Mouse (Mus musculus): Measurements from ENCODE around the gene Rcn3. TPM values are rescaled to one million over a fixed set of nuclear protein-coding genes. Genes with fewer than 3 reads are reported as not detected.
A peak's percentile ranks its signal among the peaks of the same experiment; 100 is the strongest.
"Not testable (repeated sequence)": the region's sequence is repeated elsewhere in the genome, so short reads cannot be mapped to it uniquely, and the experiment has no call there.

The Rcn3 gene
- polyA plus RNA-seq, 1 experiment from 2014 or later: 302 TPM

DNA sequence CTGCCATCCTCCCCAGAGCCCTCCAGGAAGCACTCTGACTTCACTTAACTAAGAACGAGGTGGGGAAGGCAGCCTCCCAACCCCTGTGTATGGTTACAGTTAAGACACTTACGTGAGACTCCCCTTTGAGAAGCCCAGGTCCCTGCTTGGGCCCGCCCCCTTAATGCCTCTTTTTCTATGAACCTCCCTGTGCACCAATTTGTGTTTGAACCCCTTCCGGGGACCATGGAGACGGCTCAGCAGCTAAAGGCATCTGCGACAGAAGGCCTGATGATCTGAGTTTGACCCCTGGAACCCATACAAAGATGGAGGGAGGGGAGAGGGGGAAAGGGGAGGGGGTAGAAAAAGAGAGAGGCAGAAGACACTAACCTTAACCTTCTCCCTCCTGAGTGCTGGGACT, 14.4 kb upstream of the Rcn3 start:
- Histone ChIP-seq H3K9me3 (no peaks in the 10 kb centered on the region), H3K27ac (no peak overlapping the region), H3K9ac (no peak overlapping the region), H3K36me3 (no peaks in the 10 kb centered on the region), H3K4me3 (no peak overlapping the region), H3K27me3 (no peaks in the 10 kb centered on the region), H3K4me2 (replicated peaks) (no peak overlapping the region), H3K4me1 (peaks cover 21% of the 10 kb centered on the region)
- WGBS: 36% methylated on average over 6 of the region's 6 CpGs
- ATAC-seq (ENCODE audit: insufficient number of reproducible peaks, insufficient read depth, low FRiP score, low TSS enrichment): no peak

DNA sequence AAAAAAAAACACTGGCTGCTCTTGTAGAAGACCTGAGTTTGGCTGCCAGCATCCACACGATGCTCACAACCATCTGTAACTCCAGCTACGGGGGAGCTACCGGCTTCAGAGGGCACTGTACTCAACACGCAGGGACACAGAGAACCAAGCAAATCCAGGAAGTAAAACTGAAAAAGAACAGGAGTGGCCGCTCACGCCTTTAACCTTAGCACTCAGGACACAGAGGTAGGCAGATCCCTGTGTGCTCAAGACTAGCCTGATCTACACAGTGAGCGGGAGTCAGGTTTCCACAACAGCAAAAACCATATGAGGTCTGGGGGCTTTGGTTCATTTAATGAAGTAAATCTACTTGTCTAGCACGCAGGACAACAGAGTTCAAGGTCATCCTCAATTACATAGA, 13.5 kb upstream of the Rcn3 start:
- 72% methylated on average over 8 of the region's 8 CpGs for WGBS
- Histone ChIP-seq H3K27me3 (no peaks in the 10 kb centered on the region), H3K4me1 (peaks cover 21% of the 10 kb centered on the region), H3K9me3 (no peaks in the 10 kb centered on the region), H3K36me3 (no peaks in the 10 kb centered on the region), H3K9ac (no peak overlapping the region), H3K27ac (no peak overlapping the region), H3K4me2 (replicated peaks) (no peak overlapping the region), H3K4me3 (no peak overlapping the region)
- no peak for ATAC-seq (ENCODE audit: insufficient number of reproducible peaks, insufficient read depth, low FRiP score, low TSS enrichment)

DNA sequence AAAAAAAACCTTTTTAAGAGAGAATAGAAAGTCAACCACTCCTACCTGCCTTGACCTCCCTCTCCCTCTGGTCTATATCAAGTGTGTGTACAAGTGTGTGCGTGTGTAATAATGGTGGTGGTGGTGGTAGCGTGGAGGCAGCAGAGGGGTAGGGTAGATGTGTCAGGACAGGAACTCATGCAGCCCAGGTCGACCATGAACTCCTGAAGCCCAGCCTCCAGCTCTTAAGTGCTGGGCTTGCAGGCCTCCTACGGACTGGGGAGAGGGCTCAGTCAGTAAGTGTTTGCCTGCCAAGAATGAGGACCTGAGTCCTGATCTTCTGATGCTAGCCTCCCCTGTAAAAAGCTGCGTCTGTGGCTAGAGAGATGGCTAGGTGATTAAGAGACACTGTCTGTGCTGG, 12.9 kb upstream of the Rcn3 start:
- no peak overlapping the region for H3K27ac ChIP-seq
- H3K4me1 ChIP-seq: peaks cover 21% of the 10 kb centered on the region
- no peaks in the 10 kb centered on the region for H3K36me3 ChIP-seq
- ATAC-seq (ENCODE audit: insufficient number of reproducible peaks, insufficient read depth, low FRiP score, low TSS enrichment): no peak
- no peak overlapping the region for H3K4me3 ChIP-seq
- no peak overlapping the region for H3K9ac ChIP-seq
- no peak overlapping the region for H3K4me2 ChIP-seq (replicated peaks)
- H3K9me3 ChIP-seq: no peaks in the 10 kb centered on the region
- WGBS: 77% methylated on average over 5 of the region's 5 CpGs
- H3K27me3 ChIP-seq: no peaks in the 10 kb centered on the region

DNA sequence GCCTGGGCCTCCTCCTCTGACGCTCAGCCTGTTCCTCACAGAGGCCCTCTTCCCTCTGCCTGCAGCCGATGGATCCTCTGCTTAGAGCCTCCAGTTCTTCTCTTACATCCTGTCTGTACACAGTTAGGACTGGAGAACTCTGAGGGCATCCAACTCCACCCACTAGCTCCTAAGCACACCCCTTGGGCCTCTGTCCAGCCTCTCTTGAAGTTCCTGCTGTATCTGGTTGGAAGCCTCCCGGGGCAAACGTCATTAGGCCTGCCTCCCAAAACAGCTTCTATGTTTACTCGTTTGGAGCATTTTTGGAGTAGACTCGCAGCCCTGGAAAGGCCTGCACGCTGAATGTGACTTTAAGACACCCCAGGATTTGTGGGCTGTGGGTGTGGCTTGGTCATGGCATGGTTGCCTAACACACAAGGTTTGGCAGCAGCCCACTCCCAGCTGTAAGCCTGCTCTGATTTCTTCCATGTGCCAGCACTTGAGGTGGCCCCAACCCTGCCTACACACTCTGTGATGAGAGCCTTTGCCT, 11.7 kb upstream of the Rcn3 start, which contains the start of gene Fcgrt:
Gene Fcgrt (minus strand): TSS at position 200 of the 529 bp plus-strand sequence.
- Histone ChIP-seq H3K4me3 (peak within 1 kb of the TSS; percentile 20; the same call in 1 of the 2 replicates), H3K9me3 (no peaks in the 10 kb centered on the region), H3K4me1 (peaks cover 21% of the 10 kb centered on the region), H3K4me2 (replicated peaks) (peak within 1 kb of the TSS; percentile 36), H3K27me3 (no peaks in the 10 kb centered on the region), H3K27ac (peak within 1 kb of the TSS; percentile 90), H3K9ac (peak within 1 kb of the TSS; percentile 49; the same call in 1 of the 2 replicates), H3K36me3 (no peaks in the 10 kb centered on the region)
- 48% methylated on average over 7 of the region's 7 CpGs for WGBS
- ATAC-seq (ENCODE audit: insufficient number of reproducible peaks, insufficient read depth, low FRiP score, low TSS enrichment): peak; percentile 82; the same call in 1 of the 2 replicates

DNA sequence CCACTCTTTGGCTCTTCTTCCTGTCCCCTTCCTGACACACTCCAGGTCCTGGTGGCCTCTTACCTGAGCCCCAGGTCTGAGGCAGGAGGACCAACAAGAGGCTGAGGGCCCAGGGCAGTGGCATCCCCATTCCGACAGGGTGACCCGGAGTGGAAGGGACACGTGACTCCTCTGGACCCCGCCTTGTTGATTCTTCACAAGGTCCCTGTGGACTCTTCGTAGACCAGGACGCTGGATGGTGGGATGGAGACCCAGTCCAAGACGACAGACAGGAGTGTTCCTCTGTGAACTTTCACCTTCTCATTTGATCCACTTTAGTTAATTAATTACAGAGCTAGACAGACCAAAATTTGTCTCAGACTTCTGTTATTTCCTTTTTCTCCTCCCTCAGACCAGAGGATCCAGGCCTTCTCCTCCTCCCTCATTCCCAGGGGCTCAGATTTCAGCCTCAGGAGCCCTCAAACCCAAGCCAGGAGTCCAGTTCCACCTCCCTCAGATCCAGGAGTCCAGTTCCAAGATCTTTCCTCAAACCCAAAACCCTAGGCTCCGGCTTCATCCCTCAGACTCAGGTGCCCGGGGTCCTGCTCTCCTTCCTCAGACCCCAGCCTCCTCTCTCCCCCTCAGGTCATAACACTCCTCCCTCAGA, 11.0 kb upstream of the Rcn3 start:
- H3K9me3 ChIP-seq: no peaks in the 10 kb centered on the region
- peak overlapping the region; percentile 36 for H3K4me2 ChIP-seq (replicated peaks)
- H3K36me3 ChIP-seq: no peaks in the 10 kb centered on the region
- H3K9ac ChIP-seq: peak overlapping the region; percentile 49; the same call in 1 of the 2 replicates
- no peak for ATAC-seq (ENCODE audit: insufficient number of reproducible peaks, insufficient read depth, low FRiP score, low TSS enrichment)
- H3K4me3 ChIP-seq: peak overlapping the region; percentile 20; the same call in 1 of the 2 replicates
- peak overlapping the region; percentile 90 for H3K27ac ChIP-seq
- H3K27me3 ChIP-seq: no peaks in the 10 kb centered on the region
- peaks cover 21% of the 10 kb centered on the region for H3K4me1 ChIP-seq
- 58% methylated on average over 9 of the region's 9 CpGs for WGBS

DNA sequence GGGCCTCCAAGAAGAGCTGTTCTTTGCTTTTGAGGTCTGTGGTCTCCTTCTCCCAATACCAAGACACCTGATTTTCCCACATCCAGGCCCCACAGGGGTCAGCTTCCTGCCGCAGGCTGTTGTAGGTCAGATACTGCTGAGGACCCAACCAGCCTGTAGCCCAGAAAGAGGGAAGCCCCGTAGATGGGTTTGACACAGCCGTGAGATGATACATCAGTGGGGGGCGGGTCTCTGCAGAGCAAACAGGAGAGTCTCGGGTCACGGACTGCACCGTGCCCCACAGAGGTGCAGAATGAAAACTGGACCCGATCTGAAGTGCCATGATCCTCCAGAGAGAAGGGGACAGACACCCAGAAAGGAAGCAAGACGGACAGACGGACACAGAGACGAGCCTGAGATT, 10.4 kb upstream of the Rcn3 start:
- no peak overlapping the region for H3K9ac ChIP-seq
- no peak overlapping the region for H3K27ac ChIP-seq
- no peak overlapping the region for H3K4me3 ChIP-seq
- no peaks in the 10 kb centered on the region for H3K9me3 ChIP-seq
- peaks cover 21% of the 10 kb centered on the region for H3K4me1 ChIP-seq
- no peaks in the 10 kb centered on the region for H3K27me3 ChIP-seq
- H3K36me3 ChIP-seq: no peaks in the 10 kb centered on the region
- ATAC-seq (ENCODE audit: insufficient number of reproducible peaks, insufficient read depth, low FRiP score, low TSS enrichment): no peak
- peak overlapping the region; percentile 36; the same call in 1 of the 2 replicates for H3K4me2 ChIP-seq (replicated peaks)
- WGBS: 82% methylated on average over 11 of the region's 11 CpGs

DNA sequence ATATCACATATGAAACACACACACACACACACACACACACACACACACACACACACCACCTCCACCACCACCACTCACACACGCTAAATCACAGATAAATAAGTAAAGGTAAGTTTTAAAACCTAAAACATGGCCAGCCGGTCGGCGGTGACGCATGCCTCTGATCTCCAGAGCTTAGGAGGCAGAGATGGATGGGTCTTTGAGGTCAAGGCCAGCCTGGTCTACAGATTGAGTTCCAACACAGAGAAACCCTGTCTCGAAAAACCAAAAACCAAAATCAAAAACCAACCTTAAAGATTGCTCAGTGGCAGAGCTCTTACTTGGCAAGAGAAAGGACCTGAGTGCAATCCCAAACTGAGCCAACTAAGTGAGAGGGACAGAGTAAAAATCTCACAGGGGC, 8.0 kb upstream of the Rcn3 start:
- H3K27ac ChIP-seq: no peak overlapping the region
- no peak overlapping the region for H3K4me3 ChIP-seq
- no peak for ATAC-seq (ENCODE audit: insufficient number of reproducible peaks, insufficient read depth, low FRiP score, low TSS enrichment)
- H3K9ac ChIP-seq: no peak overlapping the region
- H3K9me3 ChIP-seq: no peaks in the 10 kb centered on the region
- no peak overlapping the region for H3K4me2 ChIP-seq (replicated peaks)
- H3K27me3 ChIP-seq: no peaks in the 10 kb centered on the region
- H3K4me1 ChIP-seq: peaks cover 21% of the 10 kb centered on the region
- no peaks in the 10 kb centered on the region for H3K36me3 ChIP-seq
- 90% methylated on average over 6 of the region's 6 CpGs for WGBS

DNA sequence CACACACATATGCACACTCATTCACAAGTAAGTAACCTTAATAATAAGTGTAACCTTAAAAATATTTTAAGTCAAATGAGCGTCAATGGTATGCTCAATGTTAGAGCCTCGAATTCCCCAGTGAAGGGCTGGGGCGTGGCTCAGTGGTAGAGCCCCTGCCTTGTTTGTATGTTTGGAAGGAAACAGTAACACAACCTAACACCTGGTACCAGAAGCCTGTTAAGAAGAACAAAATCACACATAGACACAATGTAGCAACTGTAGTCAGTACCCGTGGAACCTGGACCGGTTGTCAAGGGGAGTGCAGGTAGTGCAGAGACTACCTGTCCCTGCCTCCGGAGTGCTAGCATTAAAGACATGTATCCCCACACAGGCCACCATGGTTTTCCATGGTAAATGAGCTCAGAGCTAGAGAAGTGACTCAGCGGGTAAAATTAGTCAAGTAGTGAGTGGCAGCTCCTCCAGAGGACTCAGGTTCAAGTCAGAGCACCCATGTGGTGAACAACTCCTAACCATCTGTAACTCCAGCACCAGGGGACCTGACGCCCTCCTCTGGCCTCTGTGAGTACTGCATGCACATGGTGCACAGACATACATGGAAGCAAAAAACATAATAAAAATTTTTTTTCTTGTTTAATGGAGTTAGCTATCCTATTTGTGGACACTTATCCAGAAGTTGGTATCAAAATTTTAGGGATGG, 6.7 kb upstream of the Rcn3 start:
- H3K36me3 ChIP-seq: no peaks in the 10 kb centered on the region
- ATAC-seq (ENCODE audit: insufficient number of reproducible peaks, insufficient read depth, low FRiP score, low TSS enrichment): no peak
- H3K4me2 ChIP-seq (replicated peaks): no peak overlapping the region
- H3K4me3 ChIP-seq: no peak overlapping the region
- H3K27ac ChIP-seq: no peak overlapping the region
- no peaks in the 10 kb centered on the region for H3K9me3 ChIP-seq
- no peaks in the 10 kb centered on the region for H3K27me3 ChIP-seq
- WGBS: 87% methylated on average over 8 of the region's 8 CpGs
- peaks cover 25% of the 10 kb centered on the region for H3K4me1 ChIP-seq
- H3K9ac ChIP-seq: no peak overlapping the region

DNA sequence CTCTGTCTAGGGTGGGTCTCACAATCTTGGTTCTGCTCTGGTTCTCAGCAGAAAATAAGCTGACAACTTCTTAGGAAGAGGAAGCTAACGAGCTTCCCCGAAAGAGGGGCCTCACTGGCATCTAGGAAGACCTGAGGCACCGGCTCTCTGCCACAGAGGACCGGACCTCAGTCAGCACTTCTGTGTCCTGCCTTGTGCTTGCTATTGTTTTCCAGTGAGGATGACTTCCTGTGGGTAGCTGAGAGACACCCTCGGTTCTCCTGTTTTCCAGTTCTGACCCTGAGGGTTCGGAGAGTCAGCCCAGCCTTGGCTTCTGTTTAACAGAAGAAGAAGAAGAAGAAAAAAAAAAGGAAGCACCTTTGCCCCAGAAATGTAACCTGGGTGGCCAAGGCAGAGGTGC, 5.5 kb upstream of the Rcn3 start:
- H3K4me2 ChIP-seq (replicated peaks): no peak overlapping the region
- peaks cover 22% of the 10 kb centered on the region; the same call in 1 of the 2 replicates for H3K4me1 ChIP-seq
- H3K27ac ChIP-seq: 0 out of 2 replicates have a peak overlapping the region, but pooled peaks have one; percentile 11
- H3K4me3 ChIP-seq: no peak overlapping the region
- H3K36me3 ChIP-seq: no peaks in the 10 kb centered on the region
- H3K27me3 ChIP-seq: no peaks in the 10 kb centered on the region
- 52% methylated on average over 6 of the region's 6 CpGs for WGBS
- no peak overlapping the region for H3K9ac ChIP-seq
- no peak for ATAC-seq (ENCODE audit: insufficient number of reproducible peaks, insufficient read depth, low FRiP score, low TSS enrichment)
- H3K9me3 ChIP-seq: no peaks in the 10 kb centered on the region

DNA sequence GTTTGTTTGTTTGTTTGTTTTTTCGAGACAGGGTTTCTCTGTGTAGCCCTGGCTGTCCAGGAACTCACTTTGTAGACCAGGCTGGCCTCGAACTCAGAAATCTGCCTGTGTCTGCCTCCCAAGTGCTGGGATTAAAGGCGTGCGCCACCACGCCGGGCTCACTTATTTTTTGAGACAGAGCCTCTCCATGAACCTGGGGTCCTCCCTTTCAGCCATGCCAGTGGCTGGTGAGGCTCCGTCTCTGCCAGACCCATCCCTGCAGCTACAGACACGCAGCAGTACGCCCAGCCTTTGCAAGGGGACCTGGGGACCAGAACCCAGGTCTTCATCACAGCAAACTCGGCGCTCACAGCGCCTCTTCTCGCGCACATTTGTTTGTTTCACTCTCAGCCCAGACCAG, 3.9 kb upstream of the Rcn3 start:
- peaks cover 23% of the 10 kb centered on the region; the same call in 1 of the 2 replicates for H3K4me1 ChIP-seq
- not testable (repeated sequence) for H3K36me3 ChIP-seq; H3K27ac ChIP-seq; H3K9ac ChIP-seq; H3K27me3 ChIP-seq; H3K9me3 ChIP-seq; H3K4me3 ChIP-seq; H3K4me2 ChIP-seq (replicated peaks); ATAC-seq (ENCODE audit: insufficient number of reproducible peaks, insufficient read depth, low FRiP score, low TSS enrichment)
- 93% methylated on average over 14 of the region's 14 CpGs for WGBS

DNA sequence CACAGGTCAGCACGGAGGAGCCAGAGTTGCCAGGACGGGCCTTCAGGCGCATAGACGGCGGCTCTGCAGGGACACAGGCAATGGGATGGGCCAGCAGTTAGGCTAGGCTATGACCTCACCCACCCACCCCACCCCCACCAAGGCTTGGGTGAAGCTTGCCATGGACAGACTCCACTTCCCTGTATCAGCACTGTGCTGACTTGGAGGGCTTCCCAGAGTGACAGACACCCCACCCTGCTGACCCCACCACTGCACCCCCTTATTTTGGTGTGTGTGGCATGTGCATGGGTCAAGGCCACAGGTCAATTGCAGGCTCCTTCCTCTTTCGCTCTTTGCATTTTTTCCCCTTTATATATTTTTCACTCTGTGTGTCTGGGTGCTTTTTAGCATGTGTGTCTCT, 3.3 kb upstream of the Rcn3 start:
- WGBS: 81% methylated on average over 6 of the region's 6 CpGs
- Histone ChIP-seq H3K4me3 (no peak overlapping the region), H3K4me2 (replicated peaks) (no peak overlapping the region), H3K27me3 (no peaks in the 10 kb centered on the region), H3K27ac (0 out of 2 replicates have a peak overlapping the region, but pooled peaks have one; percentile 88), H3K9ac (no peak overlapping the region), H3K9me3 (no peaks in the 10 kb centered on the region), H3K36me3 (no peaks in the 10 kb centered on the region), H3K4me1 (peaks cover 28% of the 10 kb centered on the region; the same call in 1 of the 2 replicates)
- ATAC-seq (ENCODE audit: insufficient number of reproducible peaks, insufficient read depth, low FRiP score, low TSS enrichment): no peak

DNA sequence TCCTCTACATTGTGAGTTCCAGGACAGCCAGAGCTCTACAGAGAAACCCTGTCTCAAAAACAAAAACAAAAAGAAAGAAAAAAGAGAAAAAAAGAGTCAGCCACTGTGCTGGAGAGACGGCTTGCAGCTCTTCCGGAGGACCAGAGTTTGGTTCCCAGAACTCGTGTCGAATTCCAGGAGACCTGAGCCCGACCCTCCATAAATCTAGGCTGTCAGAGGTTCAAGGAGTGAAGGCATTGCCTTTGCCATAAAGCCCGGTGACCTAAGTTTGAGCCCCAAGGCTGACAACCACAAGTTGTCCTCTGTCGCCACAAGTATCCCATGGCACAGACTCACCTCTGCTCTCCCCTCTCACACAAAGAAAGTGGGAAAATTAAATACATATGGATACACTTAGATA, 2.1 kb upstream of the Rcn3 start:
- peaks cover 34% of the 10 kb centered on the region; the same call in 1 of the 2 replicates for H3K4me1 ChIP-seq
- WGBS: 22% methylated on average over 7 of the region's 7 CpGs
- H3K9ac ChIP-seq: no peak overlapping the region
- H3K9me3 ChIP-seq: no peaks in the 10 kb centered on the region
- H3K4me3 ChIP-seq: no peak overlapping the region
- no peaks in the 10 kb centered on the region for H3K27me3 ChIP-seq
- ATAC-seq (ENCODE audit: insufficient number of reproducible peaks, insufficient read depth, low FRiP score, low TSS enrichment): no peak
- 0 out of 2 replicates have a peak, but pooled peaks cover 8% of the 10 kb centered on the region for H3K36me3 ChIP-seq
- no peak overlapping the region; the same call in 1 of the 2 replicates for H3K4me2 ChIP-seq (replicated peaks)
- peak overlapping the region; percentile 88 for H3K27ac ChIP-seq
